Mouse (Mus musculus) heart, embryonic 15.5 days (tissue): ENCODE results near the gene Tob2. TPM values are rescaled to one million over a fixed set of nuclear protein-coding genes. Genes with fewer than 3 reads are reported as not detected.

Experiments
- polyA plus RNA-seq: library from polyadenylated mRNA; unstranded; fragments of >200 nt; fragmentation: Nextera tagmentation; extraction: Ambion mirVana; gene quantifications from 2 replicates; pipeline ENCODE4 v1.2.1, GENCODE M21; 2015

Tob2 gene
- polyA plus RNA-seq, 1 experiment from 2014 or later, result 15.8 TPM

Other genes starting within 250 kb of the Tob2 start
- 12.9 and 17.2 TPM in 2 replicates for gene L3mbtl2, start 194.9 kb downstream of the Tob2 start, polyA plus RNA-seq
- 1.4 and 2.3 TPM in 2 replicates for gene Chadl, start 161.5 kb downstream of the Tob2 start, polyA plus RNA-seq
- 18.2 and 22.8 TPM in 2 replicates for gene Zc3h7b, start 113.7 kb downstream of the Tob2 start, polyA plus RNA-seq
- gene Rangap1, start 113.3 kb downstream of the Tob2 start, polyA plus RNA-seq, result 66.4 and 81.4 TPM in 2 replicates
- gene Tef, start 56.4 kb downstream of the Tob2 start, polyA plus RNA-seq, result 22.9 and 25.9 TPM in 2 replicates
- 70.5 and 97.6 TPM in 2 replicates for gene Phf5a, start 13.1 kb upstream of the Tob2 start, polyA plus RNA-seq
- 610 and 636 TPM in 2 replicates for gene Aco2, start 13.5 kb upstream of the Tob2 start, polyA plus RNA-seq
- gene Polr3h, start 67.4 kb upstream of the Tob2 start, polyA plus RNA-seq, result 134 and 145 TPM in 2 replicates
- gene Csdc2, start 78.0 kb upstream of the Tob2 start, polyA plus RNA-seq, result 5.7 and 9.6 TPM in 2 replicates
- 18.1 and 27.9 TPM in 2 replicates for gene Pmm1, start 102.1 kb upstream of the Tob2 start, polyA plus RNA-seq
- gene 1700029P11Rik, start 121.7 kb upstream of the Tob2 start, polyA plus RNA-seq, result not detected in 2 replicates
- gene Xrcc6, start 129.0 kb upstream of the Tob2 start, polyA plus RNA-seq, result 58.2 and 85.4 TPM in 2 replicates
- gene Desi1, start 175.1 kb upstream of the Tob2 start, polyA plus RNA-seq, result 16.8 and 26.9 TPM in 2 replicates
- gene Snu13, start 188.8 kb upstream of the Tob2 start, polyA plus RNA-seq, result 130 and 171 TPM in 2 replicates
- not detected in 2 replicates for gene 4930407I10Rik, start 200.4 kb upstream of the Tob2 start, polyA plus RNA-seq
- gene Mei1, start 211.2 kb upstream of the Tob2 start, polyA plus RNA-seq, result 0.05 TPM in 1 of 2 replicates, not detected in the other